Mouse (Mus musculus): ENCODE data around the gene Banp.

Banp gene

GRCm38 (mm10) chr8:121980792-121981519 is 31.4 kb downstream of the Banp start:
- DNase-seq (ENCODE audit: low spot score): no peak

- DNase-seq (ENCODE audit: low spot score): no peak
Measured at GRCm38 (mm10) chr8:121981520-121981895, 32.0 kb downstream of the Banp start.

GRCm38 (mm10) chr8:121985673-121986072 is 36.1 kb downstream of the Banp start:
- DNase-seq (ENCODE audit: low spot score): no peak

GRCm38 (mm10) chr8:121987892-121988291 is 38.3 kb downstream of the Banp start:
- DNase-seq (ENCODE audit: low spot score): no peak

GRCm38 (mm10) chr8:121990506-121991255 is 41.1 kb downstream of the Banp start:
- DNase-seq (ENCODE audit: low spot score): no peak

- DNase-seq (ENCODE audit: low spot score): no peak
Measured at GRCm38 (mm10) chr8:121991611-121992010, 42.1 kb downstream of the Banp start.

- DNase-seq (ENCODE audit: low spot score): no peak
Measured at GRCm38 (mm10) chr8:121992911-121993310, 43.4 kb downstream of the Banp start.

GRCm38 (mm10) chr8:121995112-121995511 is 45.6 kb downstream of the Banp start:
- DNase-seq (ENCODE audit: low spot score): no peak

- DNase-seq (ENCODE audit: low spot score): no peak
Measured at GRCm38 (mm10) chr8:121995895-121996294, 46.3 kb downstream of the Banp start.

- no peak for DNase-seq (ENCODE audit: low spot score)
Measured at GRCm38 (mm10) chr8:121998631-121999030, 49.1 kb downstream of the Banp start.

- DNase-seq (ENCODE audit: low spot score): no peak
Measured at GRCm38 (mm10) chr8:121999211-121999610, 49.7 kb downstream of the Banp start.

- no peak for DNase-seq (ENCODE audit: low spot score)
Measured at GRCm38 (mm10) chr8:122001339-122002115, 52.0 kb downstream of the Banp start.

GRCm38 (mm10) chr8:122003646-122004045 is 54.1 kb downstream of the Banp start:
- DNase-seq (ENCODE audit: low spot score): no peak

- DNase-seq (ENCODE audit: low spot score): no peak
Measured at GRCm38 (mm10) chr8:122004131-122004530, 54.6 kb downstream of the Banp start.

- no peak for DNase-seq (ENCODE audit: low spot score)
Measured at GRCm38 (mm10) chr8:122005422-122006204, 56.1 kb downstream of the Banp start.

- DNase-seq (ENCODE audit: low spot score): no peak
Measured at GRCm38 (mm10) chr8:122006688-122007484, 57.3 kb downstream of the Banp start.

- no peak for DNase-seq (ENCODE audit: low spot score)
Measured at GRCm38 (mm10) chr8:122008395-122008794, 58.8 kb downstream of the Banp start.

GRCm38 (mm10) chr8:122010638-122011037 is 61.1 kb downstream of the Banp start:
- no peak for DNase-seq (ENCODE audit: low spot score)

GRCm38 (mm10) chr8:122011066-122011588 is 61.6 kb downstream of the Banp start:
- no peak for DNase-seq (ENCODE audit: low spot score)

- DNase-seq (ENCODE audit: low spot score): no peak
Measured at GRCm38 (mm10) chr8:122014606-122015005, 65.1 kb downstream of the Banp start.
